In genomic region chr2:146225818-146226217, GRCm38 (mm10) we compare ENCODE assay signal across 13 mouse cellular contexts. TPM values are rescaled to one million over a fixed set of nuclear protein-coding genes. Genes with fewer than 3 reads are reported as not detected.
DNase-seq lines count a peak whose midpoint lies in the region; ATAC-seq lines count a peak whose summit lies in the region.
"Had no signal": no experiment of that assay in that cellular context is flagged by ENCODE, and none has a peak within 500 bp of the region (broad histone marks: within the 10 kb centered on the region; RNA-seq: fewer than 3 reads in every experiment).

No protein-coding gene starts in this region.

- peak; percentile 40 to 44 for DNase-seq in cerebellum, postnatal 10 days
- no peak for DNase-seq in cerebellum, adult 9-11 months
- no peak for DNase-seq in forebrain, embryonic 14.5 days (ENCODE audit: low spot score)
- no peak for DNase-seq in midbrain, embryonic 10.5 days (ENCODE audit: low spot score)
- peak; percentile 32 for DNase-seq in retina, postnatal 1 day
- no peak for DNase-seq in lung, postnatal 10 days
- DNase-seq in gastrocnemius, postnatal 4 days (ENCODE audit: low spot score in 2 of 2) = no peak
- no peak for DNase-seq in yolk sac, embryonic 10.5 days (ENCODE audit: low spot score)
- DNase-seq: liver, embryonic 13.5 days had no signal

- 0 out of 2 replicates have a peak overlapping the region, but pooled peaks have one; percentile 56 for H3K9ac ChIP-seq in forebrain, embryonic 14.5 days (ENCODE audit: low read length)
- H3K9ac ChIP-seq: embryonic facial prominence, embryonic 15.5 days; intestine, embryonic 15.5 days; liver, embryonic 13.5 days had no signal

- no peaks in the 10 kb centered on the region for H3K36me3 ChIP-seq in forebrain, embryonic 14.5 days (ENCODE audit: control insufficient read depth, insufficient read depth, low read length)
- H3K36me3 ChIP-seq in midbrain, embryonic 10.5 days = no peaks in the 10 kb centered on the region
- H3K36me3 ChIP-seq: embryonic facial prominence, embryonic 15.5 days; intestine, embryonic 15.5 days; liver, embryonic 13.5 days had no signal

- WGBS in forebrain, embryonic 14.5 days = 10% methylated on average over 6 of the region's 6 CpGs
- WGBS in midbrain, embryonic 10.5 days = 12% methylated on average over 6 of the region's 6 CpGs

- H3K4me1 ChIP-seq in forebrain, embryonic 14.5 days (ENCODE audit: control insufficient read depth, insufficient read depth, low read length) = peaks cover 25% of the 10 kb centered on the region
- peaks cover 42% of the 10 kb centered on the region for H3K4me1 ChIP-seq in midbrain, embryonic 10.5 days

- no peak for ATAC-seq in forebrain, embryonic 14.5 days
- ATAC-seq: intestine, embryonic 15.5 days had no signal

- H3K4me3 ChIP-seq in forebrain, embryonic 14.5 days (ENCODE audit: low read depth, low read length) = peak overlapping the region; percentile 93; the same call in 1 of the 2 replicates
- peak overlapping the region; percentile 71; the same call in 1 of the 2 replicates for H3K4me3 ChIP-seq in midbrain, embryonic 10.5 days
- H3K4me3 ChIP-seq: embryonic facial prominence, embryonic 15.5 days; intestine, embryonic 15.5 days; liver, embryonic 13.5 days had no signal

- peaks cover 8% of the 10 kb centered on the region for H3K27me3 ChIP-seq in forebrain, embryonic 14.5 days (replicated peaks; ENCODE audit: control insufficient read depth, insufficient read depth, low read length)
- H3K27me3 ChIP-seq in midbrain, embryonic 10.5 days (ENCODE audit: low read depth, poor library complexity, severe bottlenecking) = peaks cover 91% of the 10 kb centered on the region

- peak overlapping the region; percentile 86 for H3K4me2 ChIP-seq in forebrain, embryonic 14.5 days (ENCODE audit: low read length)
- H3K4me2 ChIP-seq: embryonic facial prominence, embryonic 15.5 days; intestine, embryonic 15.5 days; liver, embryonic 13.5 days had no signal

- no peak overlapping the region for H3K27ac ChIP-seq in forebrain, embryonic 14.5 days (ENCODE audit: low read depth, low read length)
- no peak overlapping the region for H3K27ac ChIP-seq in midbrain, embryonic 10.5 days (replicated peaks)
- H3K27ac ChIP-seq: embryonic facial prominence, embryonic 15.5 days; intestine, embryonic 15.5 days; liver, embryonic 13.5 days had no signal

- H3K9me3 ChIP-seq in forebrain, embryonic 14.5 days (replicated peaks; ENCODE audit: control insufficient read depth, low read length) = no peaks in the 10 kb centered on the region
- no peaks in the 10 kb centered on the region for H3K9me3 ChIP-seq in midbrain, embryonic 10.5 days (replicated peaks)
- H3K9me3 ChIP-seq: embryonic facial prominence, embryonic 15.5 days; intestine, embryonic 15.5 days; liver, embryonic 13.5 days had no signal

RNA-seq across cellular contexts. Expression of gene Insm1, which starts 4.1 kb away (rescaled TPM):
- 12.6 and 14.7 TPM in 2 replicates for polyA plus RNA-seq in forebrain, embryonic 14.5 days (2014; fragmentation: Nextera tagmentation; extraction: Ambion mirVana)
- polyA plus RNA-seq in midbrain, embryonic 10.5 days (2016; fragmentation: Nextera tagmentation; extraction: Ambion mirVana) = 3.0 and 4.7 TPM in 2 replicates
- under 1 TPM in 1 of 2 experiments, not detected in 1; 0.12 TPM for total RNA-seq in gastrocnemius, postnatal 4 days (2021)
- total RNA-seq: common myeloid progenitor, adult 5-6 weeks had no signal
- polyA plus RNA-seq: heart, postnatal 0 days; liver, embryonic 13.5 days had no signal

Comparison
In these comparisons a context has a peak if more than half of its experiments do, and no peak if none do; other contexts are left out.
1. DNase-seq: peak in cerebellum, postnatal 10 days (2 of 2) and retina, postnatal 1 day (single experiment); none in cerebellum, adult 9-11 months (single experiment), forebrain, embryonic 14.5 days (single experiment), midbrain, embryonic 10.5 days (single experiment), lung, postnatal 10 days (single experiment), gastrocnemius, postnatal 4 days (0 of 2) and yolk sac, embryonic 10.5 days (single experiment).